Mouse (Mus musculus) C2C12 (cell line): ENCODE data around the gene C130026I21Rik.
"Not testable (repeated sequence)": the region's sequence is repeated elsewhere in the genome, so short reads cannot be mapped to it uniquely, and the experiment has no call there.

Source experiments
- CEBPB ChIP-seq: IDR thresholded peaks from one replicate; pipeline ENCODE4 v1.6.1; 2011; ENCODE audit warnings: low read depth, mild to moderate bottlenecking, control low read depth, moderate library complexity
- CTCF ChIP-seq: IDR thresholded peaks from one replicate; pipeline ENCODE4 v1.5.1; 2011; ENCODE audit not compliant: control insufficient read depth, insufficient read depth, insufficient read length
- MAX ChIP-seq: IDR thresholded peaks from one replicate; pipeline ENCODE4 v1.6.1; 2011; ENCODE audit warnings: mild to moderate bottlenecking, control low read depth
- USF1 ChIP-seq: IDR thresholded peaks from one replicate; pipeline ENCODE4 v1.6.1; 2011; ENCODE audit warnings: low read depth, mild to moderate bottlenecking, control low read depth, moderate library complexity

- not testable (repeated sequence) for TF ChIP-seq CTCF, USF1, MAX, CEBPB
Measured at GRCm38 (mm10) chr1:85193761-85194160, 76.6 kb downstream of the C130026I21Rik start.
